Mouse (Mus musculus) B cell, adult 2 months (primary cell): ENCODE data around the gene Scamp2.
A peak's percentile ranks its signal among the peaks of the same experiment; 100 is the strongest.

Experiments used
- DNase-seq, 2 experiments: peaks; one replicate each; pipeline ENCODE4 v3.0.0; 2022

Scamp2 gene

GRCm38 (mm10) chr9:57560861-57561710, at the start of gene Scamp2:
Gene Scamp2, plus strand, starts transcription at chr9:57560943.
- DNase-seq, result peak; percentile 96 to 97

GRCm38 (mm10) chr9:57517113-57517512, 43.6 kb upstream of the Scamp2 start:
- peak; percentile 71 to 75 for DNase-seq

DNA sequence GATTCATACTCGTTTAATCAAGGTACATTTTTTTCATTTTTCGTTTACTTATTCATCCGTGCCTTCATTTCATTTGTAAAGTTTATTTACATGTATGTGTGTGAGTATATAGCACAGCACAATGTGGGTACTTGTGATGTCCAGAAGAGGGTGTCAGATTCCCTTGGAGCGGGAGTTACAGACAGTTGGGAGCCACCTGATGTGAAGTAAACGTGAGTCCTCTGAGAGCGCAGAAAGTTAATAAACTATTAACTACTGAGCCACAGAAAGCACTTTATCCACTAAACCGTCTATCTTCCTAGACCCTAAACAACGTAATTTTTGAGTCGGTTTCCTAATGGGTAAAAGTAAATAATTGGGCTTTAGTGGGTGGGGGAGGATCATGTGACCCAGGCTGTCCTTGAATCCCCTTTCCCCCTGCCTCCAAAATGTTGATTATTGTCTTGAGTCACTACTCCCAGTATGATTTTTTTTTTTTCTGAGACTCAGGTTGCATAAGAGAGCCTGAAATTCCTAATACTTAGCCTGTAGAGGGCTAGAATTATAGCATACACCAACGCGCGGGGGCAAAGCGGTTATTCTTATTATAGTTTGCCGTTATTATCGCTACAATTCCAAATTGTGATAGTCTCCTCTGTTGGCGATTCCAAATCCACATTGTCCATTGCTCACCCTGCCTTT, 40.2 kb upstream of the Scamp2 start:
- no peak for DNase-seq

- DNase-seq, result peak; percentile 90
Measured at GRCm38 (mm10) chr9:57521056-57521911, 39.5 kb upstream of the Scamp2 start, which contains the start of gene Cox5a. Gene Cox5a, plus strand, starts transcription at chr9:57521274.

DNA sequence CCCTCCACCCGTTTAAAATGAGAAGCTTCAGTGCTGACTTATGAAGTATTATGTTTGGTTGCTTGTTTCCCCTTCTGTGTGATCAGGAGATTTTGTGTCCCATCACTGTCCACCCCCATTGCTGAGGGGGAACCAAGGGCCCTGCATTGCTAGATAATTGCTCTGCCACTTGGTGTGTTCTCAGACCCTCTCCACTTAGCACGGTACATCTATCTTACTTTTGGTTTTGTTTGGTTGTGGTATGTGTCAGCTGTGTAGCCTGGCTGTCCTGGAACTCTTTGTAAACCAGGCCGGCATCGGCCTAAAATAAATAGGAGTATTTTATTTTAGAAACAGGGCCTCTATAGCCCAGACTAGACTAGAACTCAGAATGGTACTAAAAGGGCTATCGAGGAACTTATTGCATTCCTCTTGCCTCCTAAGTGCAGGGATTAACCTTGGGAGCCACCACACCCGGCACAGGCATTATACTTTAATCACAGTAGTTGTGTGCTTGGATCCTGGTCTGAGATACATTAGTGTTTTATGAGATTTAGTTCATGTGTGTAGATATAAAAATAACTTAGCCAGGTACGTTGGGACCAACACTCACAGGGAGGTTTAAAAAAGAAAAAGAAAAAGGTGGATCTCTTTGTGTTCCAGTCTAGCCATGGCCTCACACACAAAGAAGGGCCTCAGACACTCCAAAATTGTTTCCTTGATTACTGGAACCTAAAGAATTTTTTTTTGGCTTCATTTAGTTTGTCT, 38.5 kb upstream of the Scamp2 start:
- DNase-seq, result no peak

- no peak for DNase-seq
Measured at GRCm38 (mm10) chr9:57522861-57523246, 37.9 kb upstream of the Scamp2 start.

DNA sequence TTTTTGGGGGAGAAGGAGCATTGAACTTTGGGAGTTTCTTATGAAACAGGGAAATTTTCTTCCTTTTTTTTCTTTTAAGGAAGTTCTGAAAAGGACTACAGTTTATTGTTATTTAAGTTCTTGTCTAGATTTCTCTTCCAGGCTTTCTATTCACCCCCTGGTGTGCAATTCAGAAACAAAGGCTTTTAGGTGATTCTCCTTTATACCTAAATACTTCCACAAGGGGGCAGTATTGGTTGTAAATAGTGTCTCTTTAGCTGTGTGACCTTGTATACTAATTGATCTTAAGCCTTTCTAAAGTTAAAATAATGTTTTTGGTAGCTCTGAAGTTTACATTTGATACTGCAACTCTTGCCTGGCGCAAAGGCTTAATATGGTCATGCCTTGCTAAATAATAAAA, 37.0 kb upstream of the Scamp2 start:
- peak in 1 of 2 experiments; percentile 29 for DNase-seq

- no peak for DNase-seq
Measured at GRCm38 (mm10) chr9:57524439-57524838, 36.3 kb upstream of the Scamp2 start.

- DNase-seq, result no peak
Measured at GRCm38 (mm10) chr9:57525516-57525915, 35.2 kb upstream of the Scamp2 start.

DNA sequence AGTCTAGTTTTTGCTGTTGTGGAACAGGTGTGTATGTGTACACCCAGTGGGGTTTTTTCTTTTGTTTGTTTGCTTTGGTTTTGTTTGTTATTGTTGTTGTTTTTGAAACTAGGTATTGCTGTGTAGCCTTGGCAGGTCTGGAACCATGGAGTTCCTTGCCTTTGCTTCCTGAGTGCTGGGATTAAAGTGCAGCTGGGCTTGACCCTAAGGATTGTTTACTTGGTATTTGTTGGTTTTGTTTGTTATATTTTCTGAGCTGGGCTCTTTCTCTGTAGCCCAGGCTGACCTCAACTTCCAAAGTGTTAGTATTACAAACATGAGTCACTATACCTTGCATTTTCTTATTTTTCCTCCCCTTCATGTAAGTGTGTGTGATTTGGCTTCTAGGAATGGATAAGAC, 34.3 kb upstream of the Scamp2 start:
- DNase-seq, result no peak

GRCm38 (mm10) chr9:57531946-57532345, 28.8 kb upstream of the Scamp2 start:
- no peak for DNase-seq

DNA sequence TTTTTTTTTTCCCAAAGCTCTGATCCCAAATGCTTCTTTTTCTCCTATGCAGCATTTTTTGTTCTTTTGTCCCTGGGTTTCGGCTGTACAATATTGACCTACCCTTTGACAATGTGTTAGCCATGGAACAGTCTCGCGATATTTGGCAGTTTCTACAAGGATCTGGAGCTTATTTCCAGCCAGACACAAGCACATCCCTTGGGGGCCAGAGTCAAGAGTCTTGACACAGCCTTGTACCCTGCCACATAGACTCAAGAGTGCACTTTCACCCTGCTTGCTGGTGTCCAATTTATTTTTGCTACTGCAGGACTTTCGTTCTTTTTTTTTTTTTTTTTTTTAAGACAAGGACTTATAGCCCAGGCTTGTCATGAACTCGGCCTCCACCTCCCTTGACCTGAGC, 24.4 kb upstream of the Scamp2 start:
- no peak for DNase-seq

- peak; percentile 84 to 86 for DNase-seq
Measured at GRCm38 (mm10) chr9:57537044-57537727, 23.6 kb upstream of the Scamp2 start, which contains the start of gene Fam219b. Gene Fam219b, plus strand, starts transcription at chr9:57537528.

DNA sequence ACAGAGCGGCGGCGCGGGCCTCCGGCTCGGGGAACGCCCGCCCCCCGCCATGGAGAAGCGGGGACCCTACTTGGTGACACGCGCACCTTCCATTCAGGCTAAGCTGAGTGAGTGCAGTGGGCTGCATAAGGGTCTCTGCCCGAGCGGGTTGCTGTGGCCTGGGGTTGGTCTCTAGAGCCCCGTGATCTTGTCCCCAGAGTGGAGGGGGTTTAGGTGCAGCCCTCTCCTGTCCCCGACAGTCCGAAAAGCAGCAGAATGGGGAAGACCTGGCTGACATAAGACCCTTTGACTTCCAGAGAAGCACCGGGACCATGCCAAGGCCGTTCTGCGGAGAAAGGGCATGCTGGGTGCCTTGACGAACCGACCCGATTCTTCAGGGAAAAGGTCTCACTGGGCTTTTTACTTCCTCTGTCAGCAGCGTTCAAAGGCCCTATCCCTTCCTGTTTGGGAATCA, 23.0 kb upstream of the Scamp2 start:
- DNase-seq, result no peak

- DNase-seq, result no peak
Measured at GRCm38 (mm10) chr9:57539550-57539949, 21.2 kb upstream of the Scamp2 start.

GRCm38 (mm10) chr9:57541312-57541711, 19.4 kb upstream of the Scamp2 start:
- peak; percentile 66 to 70 for DNase-seq

- no peak for DNase-seq
Measured at GRCm38 (mm10) chr9:57543951-57544350, 16.8 kb upstream of the Scamp2 start.

DNA sequence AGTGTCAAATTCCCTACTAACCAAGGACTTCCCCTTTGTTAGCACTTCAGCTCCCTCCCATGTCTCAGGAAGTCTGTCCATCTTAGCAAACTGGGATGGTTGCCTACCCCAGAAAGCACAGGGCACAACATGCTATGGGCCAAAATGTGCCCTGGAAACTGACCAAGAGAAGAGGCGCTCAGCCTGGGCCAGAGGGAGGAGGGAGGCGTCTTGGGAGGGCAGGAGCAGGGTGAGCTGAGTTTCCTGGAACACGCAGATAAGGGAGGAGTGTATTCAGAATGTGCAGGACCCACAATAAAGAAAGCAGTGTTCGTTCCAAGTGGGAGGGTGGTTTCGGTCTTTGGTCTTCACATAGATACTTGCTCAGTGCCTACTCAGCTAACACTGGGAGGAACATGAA, 13.5 kb upstream of the Scamp2 start:
- DNase-seq, result no peak

- no peak for DNase-seq
Measured at GRCm38 (mm10) chr9:57547869-57548268, 12.9 kb upstream of the Scamp2 start.

- no peak for DNase-seq
Measured at GRCm38 (mm10) chr9:57549186-57549585, 11.6 kb upstream of the Scamp2 start.

DNA sequence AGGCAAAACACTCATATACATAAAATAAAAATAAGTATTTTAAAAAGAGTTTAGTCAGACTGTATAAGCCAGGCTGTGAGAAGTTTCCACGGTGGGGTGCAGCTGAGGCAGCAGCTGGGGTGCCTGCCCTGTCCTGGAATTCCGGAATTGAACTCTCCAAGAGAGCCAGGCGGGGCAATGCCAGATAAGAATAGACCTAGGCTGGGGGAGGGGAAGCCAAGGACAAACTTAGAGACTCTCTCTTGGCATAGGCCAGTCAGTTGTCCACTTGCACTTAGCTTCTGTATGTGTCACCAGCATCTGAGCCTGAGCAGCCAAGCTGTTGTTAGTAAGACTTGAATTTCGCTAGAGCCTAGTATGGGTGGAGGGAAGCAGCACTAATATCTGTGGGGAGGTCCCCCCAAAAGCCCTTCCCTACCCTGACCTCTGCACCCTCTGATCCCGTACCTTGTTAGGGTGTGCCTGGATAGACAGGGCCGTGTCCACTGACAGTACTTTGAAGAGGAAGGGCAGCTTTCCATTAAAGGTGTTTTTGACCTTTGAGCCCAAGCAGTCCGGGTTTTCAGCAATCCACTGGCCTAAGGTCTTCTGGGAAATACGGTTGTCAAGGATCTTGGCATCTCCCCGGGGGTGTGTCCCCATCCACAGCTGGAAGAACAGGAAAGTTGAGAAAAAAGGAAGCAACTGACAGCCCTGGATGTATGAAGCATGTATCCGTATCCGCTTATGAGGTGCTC, 10.4 kb upstream of the Scamp2 start:
- DNase-seq, result no peak
